Mouse (Mus musculus) spleen, adult 12 weeks (tissue): Measurements from ENCODE around the gene Chfr.
A peak's percentile ranks its signal among the peaks of the same experiment; 100 is the strongest.
"Not testable (repeated sequence)": the region's sequence is repeated elsewhere in the genome, so short reads cannot be mapped to it uniquely, and the experiment has no call there.

Experiments
- DNase-seq: peaks from one replicate; pipeline ENCODE4 v3.0.0; 2022; ENCODE audit warnings: low spot score

Chfr gene

DNA sequence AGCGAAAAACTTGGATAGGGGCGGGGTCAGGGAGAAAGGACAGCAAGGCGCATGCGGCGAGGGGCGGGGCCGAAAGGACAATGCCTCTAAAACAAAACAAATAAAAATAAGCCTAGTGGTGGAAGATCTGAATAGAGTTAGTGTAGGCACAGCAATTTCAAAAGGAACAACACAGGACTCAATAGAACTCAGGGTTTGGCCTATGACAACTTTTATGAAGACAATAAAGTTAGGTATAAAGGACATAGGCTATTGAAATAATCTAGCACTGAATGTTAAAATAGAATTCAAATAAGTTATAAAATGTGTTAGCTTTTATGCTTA lies 27.4 kb upstream of the Chfr start:
- peak; percentile 78 for DNase-seq

DNA sequence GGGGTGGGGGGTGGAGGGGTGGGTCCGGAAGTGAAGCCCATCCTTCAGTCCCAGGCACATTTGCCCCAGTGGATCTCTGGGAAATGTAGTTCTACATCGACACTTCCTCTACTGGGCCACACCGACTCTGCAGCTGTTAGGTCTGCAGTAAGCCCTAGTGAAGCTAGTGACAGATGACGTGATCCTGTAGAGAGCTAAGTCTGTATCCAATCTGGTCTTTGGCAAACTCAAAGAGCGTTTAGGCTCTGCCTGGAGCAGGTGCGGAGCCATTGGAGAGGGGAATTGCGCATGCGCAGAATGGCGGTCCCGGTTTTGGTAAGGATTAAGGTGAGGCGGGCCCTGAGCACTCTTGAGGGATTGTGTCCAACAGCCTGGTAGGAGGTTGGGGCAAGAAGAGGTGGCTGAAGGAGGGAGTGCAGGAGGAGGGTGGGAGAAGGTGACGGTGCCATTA lies 25.6 kb upstream of the Chfr start, which contains the start of gene Zfp605:
Zfp605 (plus strand) TSS at position 102 of the 451 bp plus-strand sequence.
- peak; percentile 52 for DNase-seq

DNA sequence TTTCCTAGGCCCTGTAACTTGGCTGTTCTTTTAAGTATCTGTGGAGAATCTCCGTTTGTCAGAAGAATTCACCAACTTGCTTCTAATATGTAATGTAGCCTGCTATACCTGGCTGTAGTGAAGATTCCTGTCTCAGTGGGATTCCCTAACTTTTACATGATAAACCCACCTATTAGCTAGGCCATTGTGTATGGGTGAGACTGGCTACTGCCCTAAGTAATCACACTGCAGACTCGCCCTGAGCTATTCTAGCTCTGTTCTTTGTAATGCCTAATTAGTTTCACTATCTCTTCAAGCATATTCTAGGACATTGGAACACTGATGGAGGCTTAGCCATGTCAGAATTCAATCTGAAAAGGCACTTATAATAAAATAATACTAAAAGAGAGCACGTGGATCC lies 13.3 kb upstream of the Chfr start:
- not testable (repeated sequence) for DNase-seq

DNA sequence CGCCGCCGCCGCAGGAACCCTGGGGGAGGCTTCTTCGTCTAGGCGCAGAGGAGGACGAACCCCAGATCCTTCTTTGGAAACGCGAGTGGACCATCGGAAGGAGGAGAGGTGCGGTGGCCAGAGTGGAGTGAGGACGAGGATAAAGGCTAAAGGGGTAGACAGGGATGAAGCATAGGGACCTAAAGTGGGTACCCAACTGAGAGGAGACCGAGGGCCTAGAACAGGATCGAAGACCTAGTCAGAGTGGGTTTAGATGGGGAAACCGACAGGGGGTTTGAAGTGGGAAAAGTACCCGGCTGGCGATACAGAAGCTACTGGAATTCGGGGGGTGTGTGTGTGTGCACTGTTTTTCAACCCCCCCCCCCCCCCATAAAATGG lies 434 bp downstream of the Chfr start:
- DNase-seq, result no peak

DNA sequence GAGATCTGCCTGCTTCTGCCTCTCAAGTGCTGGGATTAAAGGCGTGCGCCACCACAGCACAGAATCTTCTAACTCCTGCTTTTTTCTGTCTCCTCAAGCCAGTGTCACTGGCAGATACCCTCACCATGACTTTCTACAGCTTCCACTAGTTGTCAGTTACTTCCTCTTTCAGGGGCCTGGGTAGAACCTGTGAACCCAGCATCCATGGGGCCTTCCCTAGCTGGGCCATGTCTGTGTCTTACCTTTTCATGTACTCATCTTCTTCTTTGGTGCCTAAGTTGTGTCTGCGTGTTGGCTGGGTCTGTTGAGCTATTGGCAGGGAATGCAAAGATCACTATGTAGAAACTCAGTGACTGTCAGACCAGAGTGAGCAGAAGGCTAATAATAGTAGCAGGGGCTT lies 2.2 kb downstream of the Chfr start:
- DNase-seq, result no peak

DNA sequence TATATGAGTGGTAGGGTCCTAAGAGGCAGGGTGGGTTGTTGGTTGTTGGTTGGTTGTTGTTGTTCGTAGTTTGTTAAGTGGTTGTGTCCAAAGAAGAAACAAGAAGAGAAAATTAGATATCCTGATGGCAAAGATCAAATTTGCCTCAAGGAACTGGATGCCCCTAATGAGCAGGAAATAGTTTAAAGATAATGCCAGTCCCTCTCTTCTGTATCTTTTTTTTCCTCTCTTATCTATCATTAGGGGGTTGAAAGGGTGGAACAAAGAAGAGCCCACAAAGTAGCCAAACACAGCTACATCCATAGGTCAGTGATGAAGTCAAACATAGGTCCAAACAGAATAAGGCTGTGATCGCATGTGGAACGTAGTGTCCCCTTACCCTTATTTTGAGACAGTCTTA lies 3.7 kb downstream of the Chfr start:
- DNase-seq, result no peak

DNA sequence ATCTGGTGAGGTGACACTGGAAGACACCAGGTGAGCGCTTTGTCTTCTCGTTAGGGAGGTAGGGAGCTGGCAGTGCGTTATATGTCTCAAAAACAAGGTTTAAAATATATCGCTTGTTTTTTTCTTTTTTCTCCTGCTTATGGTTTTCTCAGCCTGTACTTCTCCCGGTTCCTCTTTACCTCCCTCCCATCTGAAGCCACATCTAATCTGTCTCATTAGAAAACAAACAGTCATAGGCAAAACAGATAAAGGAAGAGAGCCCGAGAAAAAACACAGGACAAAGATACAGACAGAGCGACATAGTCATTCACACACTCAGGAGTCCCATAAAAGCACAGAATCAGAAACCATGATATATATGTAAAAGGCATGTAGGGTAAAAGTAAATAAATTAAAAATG lies 4.8 kb downstream of the Chfr start:
- no peak for DNase-seq

DNA sequence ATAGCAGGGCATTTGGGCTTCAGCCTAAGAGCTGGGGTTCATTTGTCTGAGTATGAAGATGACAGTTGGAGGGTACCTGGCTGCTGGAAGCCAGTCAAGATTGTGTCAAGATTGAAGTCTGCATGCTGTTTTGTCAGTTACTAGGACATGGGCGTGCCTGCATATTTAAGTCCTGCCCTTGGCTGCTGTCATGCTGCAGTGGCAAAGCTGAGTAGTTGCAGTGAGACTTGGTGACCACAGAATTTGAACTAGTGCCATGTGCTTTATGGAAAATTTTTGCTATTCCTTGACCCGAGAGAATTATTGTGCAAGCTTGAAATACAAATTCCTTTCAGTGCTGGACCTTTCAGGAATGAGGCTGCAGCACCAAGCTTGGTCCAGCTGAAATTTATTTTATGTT lies 6.7 kb downstream of the Chfr start:
- DNase-seq, result no peak

DNA sequence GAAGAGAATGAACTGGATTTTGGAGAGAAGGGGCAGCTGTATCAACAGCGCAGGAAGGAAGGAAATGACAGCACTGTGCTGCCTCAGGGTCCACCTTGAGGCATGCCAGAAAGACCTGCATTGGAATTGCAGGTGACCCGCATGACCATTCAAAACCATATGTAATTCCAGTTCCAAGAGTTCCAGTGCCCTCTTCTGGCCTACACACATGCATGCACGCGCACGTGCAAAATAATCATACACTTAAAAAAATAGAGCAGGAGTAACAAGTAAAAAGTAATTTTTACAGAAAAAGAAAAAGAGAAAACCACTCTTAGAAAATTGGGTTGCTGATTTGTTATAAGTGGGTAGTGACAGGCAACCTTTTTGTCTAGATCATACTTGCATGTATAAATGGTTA lies 7.4 kb downstream of the Chfr start:
- no peak for DNase-seq

DNA sequence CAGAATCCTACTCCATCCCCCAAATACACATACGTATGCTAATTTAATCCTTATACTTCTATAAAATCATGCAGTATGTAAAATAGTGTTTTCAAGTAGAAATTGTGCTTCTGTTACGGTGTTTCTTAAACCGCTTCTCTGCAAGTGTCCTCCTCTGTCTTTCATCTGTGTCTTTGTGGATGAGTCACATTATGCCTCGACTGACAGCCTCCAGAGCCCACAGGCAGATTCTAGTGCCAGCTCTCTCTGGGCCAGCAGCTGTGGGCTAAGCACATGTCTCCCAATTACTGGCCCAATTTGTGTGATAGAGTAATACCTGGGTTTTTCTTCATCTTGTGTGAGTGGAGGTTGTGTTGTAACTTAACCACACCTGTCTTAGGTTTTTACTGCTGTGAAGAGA lies 33.7 kb downstream of the Chfr start:
- DNase-seq, result no peak

DNA sequence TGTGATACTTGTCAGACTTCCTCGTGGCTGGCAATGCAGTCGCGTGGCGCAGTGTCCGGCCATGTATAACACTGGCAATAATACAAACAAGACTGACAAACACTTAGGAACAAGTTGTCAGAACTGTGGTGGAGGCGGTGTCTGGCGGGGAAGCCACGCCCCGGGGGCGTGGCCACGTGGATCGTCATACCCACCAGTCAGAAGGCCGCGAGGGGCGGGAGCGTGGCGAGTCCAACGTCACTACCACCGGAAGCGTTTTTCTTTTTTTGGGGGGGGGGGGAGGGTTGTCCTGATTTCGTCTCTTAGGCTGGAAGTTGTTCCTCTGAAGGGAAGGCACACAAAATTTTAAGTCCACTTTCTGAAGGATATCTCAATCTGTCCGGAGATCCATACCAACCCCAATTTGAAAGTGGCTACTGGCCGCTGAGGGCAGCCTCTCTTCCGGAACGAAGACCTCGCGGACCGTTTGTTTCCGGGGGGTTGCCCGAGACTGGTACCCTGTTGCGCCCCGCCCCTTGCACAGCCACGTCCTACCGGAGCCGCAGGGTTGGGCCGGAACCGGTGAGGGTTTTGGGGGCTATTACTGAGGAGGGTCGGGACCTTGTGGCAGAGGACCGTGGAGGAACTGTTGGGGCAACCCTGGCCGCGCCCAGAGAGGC lies 40.8 kb downstream of the Chfr start, which contains the start of gene Golga3:
Golga3 (plus strand) TSS at position 340 of the 659 bp plus-strand sequence.
- DNase-seq, result peak; percentile 84

DNA sequence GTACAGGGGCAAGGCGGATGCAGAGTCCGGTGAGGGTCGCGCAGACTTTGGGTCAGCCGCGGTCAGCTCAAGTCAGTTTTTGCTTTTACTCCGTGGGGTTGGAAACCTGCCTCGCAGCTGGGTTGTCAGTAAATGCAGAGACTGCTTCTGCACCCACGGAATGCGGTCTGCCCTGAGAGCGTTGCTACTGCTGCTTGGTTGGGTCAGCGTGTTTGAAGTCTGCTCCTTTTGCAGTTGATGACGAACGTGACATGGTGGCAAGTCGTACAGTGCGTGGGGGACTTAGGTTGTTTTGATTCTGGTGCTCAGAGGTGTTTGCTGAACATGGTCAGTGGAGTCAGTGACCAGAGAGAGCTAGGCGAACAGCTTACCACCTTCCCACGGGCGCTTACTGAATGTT lies 41.4 kb downstream of the Chfr start:
- DNase-seq, result no peak

DNA sequence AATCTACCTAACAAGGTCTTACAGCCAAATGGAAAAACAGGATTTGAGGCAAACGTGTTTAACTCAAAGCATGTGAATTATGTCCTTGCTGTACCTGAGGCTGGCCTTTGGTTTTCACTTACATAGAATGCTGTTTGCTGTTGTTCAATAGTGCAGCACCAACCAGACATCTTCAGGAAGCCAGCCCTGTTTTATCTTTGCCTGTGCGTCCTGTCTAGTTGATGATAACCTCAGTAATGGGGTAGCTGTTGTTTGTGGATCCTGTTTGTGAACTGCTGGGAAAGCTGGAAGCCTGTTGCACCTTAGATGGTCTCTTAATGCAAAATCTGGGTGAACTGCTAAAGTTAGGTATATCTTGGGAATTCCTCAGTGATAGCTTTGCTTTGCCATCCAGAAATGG lies 43.0 kb downstream of the Chfr start:
- DNase-seq, result no peak

DNA sequence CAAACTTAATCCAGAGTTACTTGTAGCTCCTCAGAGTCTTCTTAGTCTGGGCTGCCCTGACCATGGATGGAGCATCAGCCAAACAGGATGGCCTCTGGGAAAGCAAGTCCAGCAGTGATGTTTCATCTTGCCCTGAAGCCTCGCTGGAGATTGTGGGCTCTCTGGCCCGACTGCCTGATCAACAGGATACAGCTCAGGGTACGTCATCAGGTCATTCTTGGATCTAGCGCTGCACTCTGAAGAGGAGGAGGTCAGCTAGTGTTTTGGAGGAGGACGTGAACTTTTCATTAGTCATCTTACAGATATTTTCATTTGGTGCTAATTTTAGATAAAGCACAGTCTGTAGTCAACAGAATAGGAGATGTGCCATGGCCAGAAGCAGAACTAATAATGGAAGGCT lies 46.1 kb downstream of the Chfr start:
- no peak for DNase-seq

DNA sequence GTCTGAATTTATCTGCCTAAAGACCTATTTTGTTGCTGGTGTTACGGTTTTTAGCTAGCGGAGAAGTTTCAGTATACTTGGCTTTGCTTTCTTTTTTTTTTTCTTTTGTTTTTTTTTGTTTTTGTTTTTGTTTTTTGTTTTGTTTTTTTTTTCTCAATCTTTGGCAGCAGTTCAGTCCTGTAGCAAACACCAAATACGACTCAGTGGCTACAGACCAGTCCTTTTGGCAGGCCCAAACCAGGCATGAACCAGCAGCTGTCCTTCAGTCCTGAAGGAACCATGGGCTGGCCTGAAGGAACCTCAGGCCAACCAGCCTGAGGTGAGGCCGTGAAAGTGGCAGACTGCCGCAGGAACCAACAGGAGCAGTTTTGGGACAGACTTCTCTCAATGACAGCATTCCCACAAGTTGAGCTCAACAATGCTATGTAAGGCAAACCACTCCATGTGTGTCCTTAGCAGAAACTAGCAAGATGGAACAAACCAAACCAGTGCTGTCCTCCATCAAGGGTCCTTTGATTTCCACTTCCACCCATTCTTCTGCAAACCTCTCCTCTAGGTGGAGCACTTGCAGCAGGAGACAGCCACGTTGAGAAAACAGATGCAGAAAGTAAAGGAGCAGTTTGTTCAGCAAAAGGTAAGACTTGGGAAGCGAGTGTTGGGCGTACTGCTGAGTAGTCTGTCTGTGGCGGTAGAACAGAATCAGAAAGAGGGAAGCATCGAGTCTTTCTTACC lies 67.7 kb downstream of the Chfr start:
- DNase-seq, result no peak

DNA sequence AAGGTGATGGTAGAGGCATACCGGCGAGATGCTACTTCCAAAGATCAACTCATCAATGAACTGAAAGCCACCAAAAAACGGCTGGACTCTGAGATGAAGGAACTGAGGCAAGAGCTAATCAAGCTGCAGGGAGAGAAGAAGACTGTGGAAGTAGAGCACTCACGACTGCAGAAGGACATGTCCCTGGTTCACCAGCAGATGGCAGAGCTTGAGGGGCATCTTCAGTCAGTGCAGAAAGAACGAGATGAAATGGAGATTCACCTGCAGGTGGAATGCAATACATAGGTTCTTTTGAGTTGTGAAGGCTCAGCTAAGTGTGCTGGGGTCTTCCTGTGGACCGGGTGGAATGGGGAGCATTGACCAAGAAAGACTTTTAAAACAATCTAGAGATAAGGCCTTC lies 69.1 kb downstream of the Chfr start:
- DNase-seq, result no peak

DNA sequence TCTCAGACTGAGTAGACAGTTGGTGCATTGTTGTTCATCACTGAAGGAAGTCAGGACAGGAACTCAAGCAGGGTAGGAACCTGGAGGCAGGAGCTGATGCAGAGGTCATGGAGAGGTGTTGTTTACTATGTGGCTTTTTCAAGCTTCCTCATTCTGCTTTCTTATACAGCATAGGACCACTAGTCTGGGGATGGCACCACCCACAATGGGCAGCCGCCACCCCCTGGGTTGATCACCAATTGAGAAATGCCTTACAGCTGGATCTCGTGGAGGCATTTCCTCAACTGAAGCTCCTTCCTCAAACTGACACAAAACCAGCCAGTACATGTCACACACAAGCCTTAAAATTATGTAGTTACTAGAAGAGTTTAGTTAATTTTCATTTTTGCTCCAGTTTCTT lies 75.7 kb downstream of the Chfr start:
- DNase-seq, result no peak

DNA sequence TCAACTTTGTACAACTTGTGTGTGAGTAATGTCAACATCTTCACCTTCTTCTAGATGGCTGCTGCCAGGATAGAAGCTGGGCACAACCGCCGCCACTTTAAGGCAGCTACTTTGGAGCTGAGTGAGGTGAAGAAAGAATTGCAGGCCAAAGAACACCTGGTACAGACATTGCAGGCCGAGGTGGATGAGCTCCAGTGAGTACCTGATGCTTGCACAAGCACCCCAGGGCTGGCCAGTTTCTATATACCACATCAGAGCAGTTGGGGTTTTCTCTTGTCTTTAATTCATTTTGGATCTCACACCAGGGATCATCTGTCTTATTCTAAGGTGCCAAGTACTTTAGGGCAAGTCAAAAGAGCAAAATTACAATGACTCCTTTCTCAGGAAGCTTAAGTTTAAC lies 81.1 kb downstream of the Chfr start:
- no peak for DNase-seq

DNA sequence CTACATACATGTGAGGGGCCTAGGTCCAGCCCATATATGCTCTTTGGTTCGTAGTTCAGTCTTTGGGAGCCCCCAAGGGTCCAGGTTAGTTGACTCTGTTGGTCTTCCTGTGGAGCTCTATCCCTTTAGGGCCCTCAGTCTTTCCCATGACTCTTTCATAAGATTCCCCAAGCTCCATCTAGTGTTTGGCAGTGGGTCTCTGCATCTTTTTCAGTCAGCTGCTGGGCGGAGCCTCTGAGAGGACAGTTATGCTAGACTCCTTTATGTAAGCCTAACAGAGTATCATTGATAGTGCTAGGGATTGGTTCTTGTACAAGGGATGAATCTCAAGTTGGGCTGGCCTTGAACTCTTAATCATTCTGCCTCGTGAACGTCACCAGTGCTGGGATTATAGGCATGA lies 84.7 kb downstream of the Chfr start:
- DNase-seq, result no peak
